Mouse (Mus musculus): ENCODE data around the gene Ifrd2. TPM values are rescaled to one million over a fixed set of nuclear protein-coding genes. Genes with fewer than 3 reads are reported as not detected.
"Not testable (repeated sequence)": the region's sequence is repeated elsewhere in the genome, so short reads cannot be mapped to it uniquely, and the experiment has no call there.

Gene Ifrd2
- polyA plus RNA-seq, 1 experiment from 2014 or later: 14.5 TPM

DNA sequence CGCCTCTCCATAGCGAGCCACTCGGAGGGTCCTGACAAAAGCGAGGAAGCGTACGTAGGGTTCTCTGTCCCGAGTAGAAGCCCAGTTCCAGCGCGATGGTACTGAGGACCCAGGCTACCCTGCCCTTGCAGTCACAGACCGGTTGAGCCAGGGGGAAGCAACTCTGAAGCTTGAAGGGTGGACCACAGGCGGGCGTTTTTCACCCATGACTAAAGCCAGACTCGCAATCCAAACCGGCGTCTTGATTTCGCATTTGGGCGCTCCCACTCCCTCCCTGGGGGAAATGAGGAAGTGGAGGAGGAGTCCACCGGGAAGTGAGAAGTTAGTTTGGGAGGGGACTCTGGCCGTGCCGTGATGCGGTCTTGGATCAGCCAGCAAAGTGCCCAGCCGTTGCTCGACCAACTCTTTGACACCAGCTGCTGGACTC is 32.4 kb upstream of the Ifrd2 start:
- peaks cover 30% of the 10 kb centered on the region for H3K27me3 ChIP-seq (ENCODE audit: control insufficient read depth, insufficient read depth, low read length)
- H3K9me3 ChIP-seq (ENCODE audit: control insufficient read depth, low read length): no peaks in the 10 kb centered on the region
- peak overlapping the region; percentile 76 for H3K9ac ChIP-seq (replicated peaks; ENCODE audit: low read length)
- peak overlapping the region; percentile 92 for H3K4me2 ChIP-seq (ENCODE audit: low read length)
- peaks cover 33% of the 10 kb centered on the region for H3K36me3 ChIP-seq (ENCODE audit: control insufficient read depth, insufficient read depth, low read length)
- peaks cover 26% of the 10 kb centered on the region for H3K4me1 ChIP-seq (ENCODE audit: control insufficient read depth, insufficient read depth, low read length)
- under 1% methylated on average over 23 of the region's 23 CpGs for WGBS
- ATAC-seq (ENCODE audit: low FRiP score, low TSS enrichment): no peak
- H3K27ac ChIP-seq (replicated peaks; ENCODE audit: low read depth, low read length): peak overlapping the region; percentile 88
- DNase-seq: peak; percentile 54
- H3K4me3 ChIP-seq (replicated peaks; ENCODE audit: low read depth, low read length): peak overlapping the region; percentile 73

DNA sequence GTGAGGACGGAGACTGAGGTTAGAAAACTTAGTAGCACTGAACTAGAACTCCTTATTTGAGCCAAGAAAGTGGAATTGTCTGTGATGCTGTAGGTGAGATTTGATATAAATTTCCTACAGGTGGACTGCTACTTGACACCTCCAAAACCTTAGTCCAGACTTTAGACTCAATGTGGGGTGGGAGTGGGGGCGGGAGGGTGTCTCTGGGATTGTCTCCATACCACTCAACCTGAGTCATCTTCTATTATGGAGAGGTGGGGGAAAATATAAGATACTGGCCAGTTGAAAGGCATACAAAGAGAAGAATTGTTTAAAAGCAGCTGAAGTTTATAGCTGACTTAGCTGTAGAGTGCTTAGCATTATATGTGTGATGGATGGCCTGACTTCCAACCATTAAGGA is 31.7 kb upstream of the Ifrd2 start:
- H3K4me3 ChIP-seq (replicated peaks; ENCODE audit: low read depth, low read length): peak overlapping the region; percentile 73
- peak overlapping the region; percentile 92 for H3K4me2 ChIP-seq (ENCODE audit: low read length)
- H3K27ac ChIP-seq (replicated peaks; ENCODE audit: low read depth, low read length): no peak overlapping the region
- 48% methylated on average over 2 of the region's 2 CpGs for WGBS
- H3K9ac ChIP-seq (replicated peaks; ENCODE audit: low read length): peak overlapping the region; percentile 76; the same call in 1 of the 2 replicates
- H3K27me3 ChIP-seq (ENCODE audit: control insufficient read depth, insufficient read depth, low read length): peaks cover 23% of the 10 kb centered on the region
- H3K36me3 ChIP-seq (ENCODE audit: control insufficient read depth, insufficient read depth, low read length): peaks cover 40% of the 10 kb centered on the region
- H3K4me1 ChIP-seq (ENCODE audit: control insufficient read depth, insufficient read depth, low read length): peaks cover 26% of the 10 kb centered on the region
- no peak for DNase-seq
- H3K9me3 ChIP-seq (ENCODE audit: control insufficient read depth, low read length): no peaks in the 10 kb centered on the region
- ATAC-seq (ENCODE audit: low FRiP score, low TSS enrichment): no peak

DNA sequence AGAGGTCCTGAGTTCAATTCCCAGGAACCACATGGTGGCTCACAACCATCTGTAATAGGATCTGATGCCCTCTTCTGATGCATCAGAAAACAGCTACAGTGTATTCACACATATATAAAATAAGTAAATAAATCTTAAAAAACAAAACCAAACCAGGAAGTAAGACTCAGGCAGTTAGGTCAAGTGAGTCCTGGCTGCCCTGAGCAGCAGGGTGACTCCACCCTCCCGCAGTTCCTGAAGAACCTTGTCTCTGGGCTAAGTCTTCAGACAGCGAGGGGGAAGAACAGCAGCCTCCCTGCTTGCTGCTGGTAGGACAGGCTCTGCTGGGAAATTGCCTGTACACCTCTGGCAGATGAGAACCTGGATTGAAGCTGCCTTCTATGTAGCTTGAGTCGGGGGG is 31.1 kb upstream of the Ifrd2 start:
- H3K27me3 ChIP-seq (ENCODE audit: control insufficient read depth, insufficient read depth, low read length): peaks cover 17% of the 10 kb centered on the region
- H3K4me3 ChIP-seq (replicated peaks; ENCODE audit: low read depth, low read length): 0 out of 2 replicates have a peak overlapping the region, but pooled peaks have one; percentile 73
- peaks cover 23% of the 10 kb centered on the region for H3K4me1 ChIP-seq (ENCODE audit: control insufficient read depth, insufficient read depth, low read length)
- peak overlapping the region; percentile 76; the same call in 1 of the 2 replicates for H3K9ac ChIP-seq (replicated peaks; ENCODE audit: low read length)
- H3K36me3 ChIP-seq (ENCODE audit: control insufficient read depth, insufficient read depth, low read length): peaks cover 46% of the 10 kb centered on the region
- no peaks in the 10 kb centered on the region for H3K9me3 ChIP-seq (ENCODE audit: control insufficient read depth, low read length)
- 83% methylated on average over 3 of the region's 3 CpGs for WGBS
- H3K27ac ChIP-seq (replicated peaks; ENCODE audit: low read depth, low read length): no peak overlapping the region
- ATAC-seq (ENCODE audit: low FRiP score, low TSS enrichment) (no peak), DNase-seq (no peak)
- peak overlapping the region; percentile 92 for H3K4me2 ChIP-seq (ENCODE audit: low read length)

DNA sequence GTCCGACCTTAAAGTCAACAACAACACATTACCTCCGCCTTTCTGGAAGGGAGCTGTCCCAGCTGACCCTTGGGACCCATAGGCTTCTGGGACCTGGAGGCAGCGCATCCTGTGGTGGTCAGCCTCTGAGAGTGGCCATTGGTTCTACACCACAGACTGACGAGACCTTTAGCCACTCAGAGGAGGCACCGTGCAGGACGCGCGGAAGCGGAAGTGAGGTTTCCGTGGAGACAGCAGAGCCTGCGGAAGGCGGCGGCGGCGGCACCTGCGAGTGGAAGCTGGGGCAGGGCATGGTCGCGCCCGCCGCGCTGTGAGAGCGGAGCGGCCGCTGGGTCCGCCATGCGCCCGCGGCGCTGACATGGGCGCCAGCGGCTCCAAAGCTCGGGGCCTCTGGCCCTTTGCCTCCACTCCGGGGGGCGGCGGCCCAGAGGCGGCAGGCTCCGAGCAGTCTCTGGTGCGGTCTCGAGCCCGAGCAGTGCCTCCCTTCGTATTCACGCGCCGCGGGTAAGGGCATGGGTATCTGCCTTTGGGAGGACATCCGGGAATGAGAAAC is 24.3 kb upstream of the Ifrd2 start, which contains the start of gene Tusc2:
Gene Tusc2 (plus strand): TSS at position 227 of the 553 bp plus-strand sequence.
- Histone ChIP-seq H3K27ac (replicated peaks; ENCODE audit: low read depth, low read length) (peak within 1 kb of the TSS; percentile 62), H3K27me3 (ENCODE audit: control insufficient read depth, insufficient read depth, low read length) (no peaks in the 10 kb centered on the region), H3K36me3 (ENCODE audit: control insufficient read depth, insufficient read depth, low read length) (peaks cover 68% of the 10 kb centered on the region), H3K4me3 (replicated peaks; ENCODE audit: low read depth, low read length) (peak within 1 kb of the TSS; percentile 78), H3K4me1 (ENCODE audit: control insufficient read depth, insufficient read depth, low read length) (peaks cover 19% of the 10 kb centered on the region), H3K4me2 (ENCODE audit: low read length) (peak within 1 kb of the TSS; percentile 71), H3K9ac (replicated peaks; ENCODE audit: low read length) (peak within 1 kb of the TSS; percentile 77), H3K9me3 (ENCODE audit: control insufficient read depth, low read length) (no peaks in the 10 kb centered on the region)
- peak; percentile 96 for ATAC-seq (ENCODE audit: low FRiP score, low TSS enrichment)
- DNase-seq: peak; percentile 95
- under 1% methylated on average over 46 of the region's 46 CpGs for WGBS

DNA sequence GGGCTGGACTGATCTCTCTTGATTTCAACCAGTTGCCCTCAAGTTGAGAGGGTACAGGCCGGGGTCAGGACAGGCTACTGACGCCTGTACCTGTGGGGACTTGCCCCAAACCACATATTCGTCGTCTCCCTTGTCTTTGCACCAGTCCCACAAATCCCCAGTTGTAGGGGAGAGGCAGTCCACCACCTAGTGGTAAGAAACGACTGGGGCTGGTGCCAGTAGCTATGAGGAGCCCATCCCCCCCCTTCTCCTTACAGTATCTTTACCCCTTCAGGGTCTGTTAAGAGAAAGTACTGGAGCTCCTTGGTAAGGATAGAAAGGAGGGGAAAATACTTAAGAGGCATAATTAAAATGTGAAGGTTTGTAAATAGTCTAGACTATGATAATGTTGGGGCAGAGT is 21.9 kb upstream of the Ifrd2 start:
- H3K4me3 ChIP-seq (replicated peaks; ENCODE audit: low read depth, low read length); H3K27ac ChIP-seq (replicated peaks; ENCODE audit: low read depth, low read length); H3K27me3 ChIP-seq (ENCODE audit: control insufficient read depth, insufficient read depth, low read length); H3K9ac ChIP-seq (replicated peaks; ENCODE audit: low read length); H3K9me3 ChIP-seq (ENCODE audit: control insufficient read depth, low read length); H3K4me2 ChIP-seq (ENCODE audit: low read length); ATAC-seq (ENCODE audit: low FRiP score, low TSS enrichment); DNase-seq: not testable (repeated sequence)
- 45% methylated on average over 5 of the region's 5 CpGs for WGBS
- Histone ChIP-seq H3K36me3 (ENCODE audit: control insufficient read depth, insufficient read depth, low read length) (peaks cover 46% of the 10 kb centered on the region), H3K4me1 (ENCODE audit: control insufficient read depth, insufficient read depth, low read length) (peaks cover 31% of the 10 kb centered on the region)

DNA sequence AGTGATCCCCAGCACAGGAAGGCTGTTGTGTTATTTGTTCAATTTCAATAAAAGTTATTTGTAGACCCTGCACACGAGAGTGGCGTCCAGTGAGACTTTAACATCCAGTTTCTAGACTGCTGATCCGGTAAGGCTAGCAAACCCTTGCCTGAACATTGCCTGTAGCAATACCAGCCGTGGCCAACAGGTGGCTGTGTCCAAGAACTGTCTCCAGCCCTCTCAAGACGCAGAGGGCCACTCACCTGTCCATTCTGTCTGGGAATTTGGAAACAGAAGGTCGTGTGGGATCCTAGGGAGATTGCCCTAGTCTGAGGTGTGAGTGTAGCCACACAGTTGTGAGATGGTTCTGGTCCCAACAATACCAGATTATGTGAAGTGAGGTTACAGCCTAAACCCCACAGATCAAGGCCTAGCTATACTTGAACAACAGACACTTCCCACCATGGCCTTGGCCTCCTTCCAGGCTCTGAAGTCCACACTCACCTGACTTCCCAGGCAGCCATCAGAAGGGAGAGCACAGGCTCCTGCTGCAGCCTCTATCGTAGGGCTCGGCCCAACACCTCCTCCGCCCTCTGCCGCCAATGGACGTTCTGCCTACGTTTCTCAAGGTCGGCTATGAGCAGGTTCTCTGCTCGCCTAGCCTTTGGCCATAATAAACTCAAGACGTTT is 21.3 kb upstream of the Ifrd2 start:
- no peak overlapping the region for H3K27ac ChIP-seq (replicated peaks; ENCODE audit: low read depth, low read length)
- H3K9ac ChIP-seq (replicated peaks; ENCODE audit: low read length): no peak overlapping the region
- peaks cover 37% of the 10 kb centered on the region for H3K4me1 ChIP-seq (ENCODE audit: control insufficient read depth, insufficient read depth, low read length)
- no peaks in the 10 kb centered on the region for H3K27me3 ChIP-seq (ENCODE audit: control insufficient read depth, insufficient read depth, low read length)
- no peaks in the 10 kb centered on the region for H3K9me3 ChIP-seq (ENCODE audit: control insufficient read depth, low read length)
- 0 out of 2 replicates have a peak overlapping the region, but pooled peaks have one; percentile 2 for H3K4me3 ChIP-seq (replicated peaks; ENCODE audit: low read depth, low read length)
- DNase-seq: peak; percentile 84
- WGBS: 63% methylated on average over 15 of the region's 15 CpGs
- ATAC-seq (ENCODE audit: low FRiP score, low TSS enrichment): no peak
- peaks cover 46% of the 10 kb centered on the region for H3K36me3 ChIP-seq (ENCODE audit: control insufficient read depth, insufficient read depth, low read length)
- peak overlapping the region; percentile 17; the same call in 1 of the 2 replicates for H3K4me2 ChIP-seq (ENCODE audit: low read length)

DNA sequence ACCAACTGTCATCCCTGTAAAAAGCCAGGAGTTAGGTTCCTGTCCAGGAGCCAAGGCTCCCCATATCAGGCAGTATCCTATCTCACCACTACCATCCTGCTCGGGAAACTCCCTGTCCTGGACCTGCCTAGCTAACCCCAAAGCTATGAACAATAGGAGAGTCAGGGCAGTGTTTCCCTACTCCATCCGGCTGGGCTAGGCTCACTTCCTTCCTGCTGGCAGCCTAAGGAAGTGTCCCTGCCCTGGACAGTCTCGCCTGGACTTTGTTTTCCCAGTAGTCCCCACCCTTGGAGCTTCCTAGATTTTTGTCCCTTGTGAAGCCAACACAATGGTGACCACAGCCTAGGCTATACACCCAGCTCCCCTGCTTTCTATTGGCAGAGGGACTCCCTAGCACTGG is 20.6 kb upstream of the Ifrd2 start:
- Histone ChIP-seq H3K4me3 (replicated peaks; ENCODE audit: low read depth, low read length) (no peak overlapping the region), H3K27ac (replicated peaks; ENCODE audit: low read depth, low read length) (no peak overlapping the region; the same call in 1 of the 2 replicates), H3K9ac (replicated peaks; ENCODE audit: low read length) (no peak overlapping the region), H3K36me3 (ENCODE audit: control insufficient read depth, insufficient read depth, low read length) (peaks cover 46% of the 10 kb centered on the region), H3K9me3 (ENCODE audit: control insufficient read depth, low read length) (no peaks in the 10 kb centered on the region), H3K4me1 (ENCODE audit: control insufficient read depth, insufficient read depth, low read length) (peaks cover 43% of the 10 kb centered on the region), H3K27me3 (ENCODE audit: control insufficient read depth, insufficient read depth, low read length) (no peaks in the 10 kb centered on the region), H3K4me2 (ENCODE audit: low read length) (0 out of 2 replicates have a peak overlapping the region, but pooled peaks have one; percentile 83)
- DNase-seq (no peak), ATAC-seq (ENCODE audit: low FRiP score, low TSS enrichment) (no peak)
- 73% methylated on average over 3 of the region's 3 CpGs for WGBS

DNA sequence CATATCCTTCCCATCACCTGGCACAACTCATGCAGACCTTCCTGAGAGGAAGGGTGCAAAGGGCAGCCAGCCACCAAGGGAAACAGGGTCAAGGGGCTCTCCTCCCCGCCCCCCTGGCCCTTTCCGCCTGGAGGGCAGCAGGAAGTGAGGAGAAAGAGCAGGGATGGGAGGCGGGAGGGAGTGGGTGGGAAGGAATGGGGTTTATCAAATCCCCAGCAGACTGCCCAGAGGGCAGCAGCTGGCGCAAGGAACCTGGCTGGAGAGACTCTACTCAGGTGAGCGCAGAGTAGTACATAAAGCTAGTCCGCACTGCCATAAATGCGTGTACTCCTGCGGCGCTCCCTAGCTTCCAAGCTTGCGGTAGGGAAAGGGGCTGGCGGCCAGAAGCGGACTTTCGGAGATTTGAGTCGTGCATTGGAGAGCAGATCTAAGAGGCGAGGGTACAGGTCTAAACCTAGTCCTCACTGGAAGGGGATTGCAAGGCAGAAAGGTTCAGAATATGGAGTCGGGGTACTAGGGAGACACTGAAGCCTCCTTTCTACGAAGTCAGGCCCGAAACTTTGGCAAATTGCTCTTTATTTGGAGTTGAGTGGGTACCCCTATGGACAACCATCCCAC is 19.6 kb upstream of the Ifrd2 start, which contains the start of gene Hyal2:
Gene Hyal2 (plus strand): TSS at position 244 of the 618 bp plus-strand sequence.
- peak within 1 kb of the TSS; percentile 88 for H3K27ac ChIP-seq (replicated peaks; ENCODE audit: low read depth, low read length)
- no peaks in the 10 kb centered on the region for H3K27me3 ChIP-seq (ENCODE audit: control insufficient read depth, insufficient read depth, low read length)
- peak within 1 kb of the TSS; percentile 85 for H3K4me3 ChIP-seq (replicated peaks; ENCODE audit: low read depth, low read length)
- ATAC-seq (ENCODE audit: low FRiP score, low TSS enrichment): no peak
- DNase-seq: peak; percentile 39
- H3K9me3 ChIP-seq (ENCODE audit: control insufficient read depth, low read length): no peaks in the 10 kb centered on the region
- 6% methylated on average over 18 of the region's 18 CpGs for WGBS
- peak within 1 kb of the TSS; percentile 80 for H3K9ac ChIP-seq (replicated peaks; ENCODE audit: low read length)
- peaks cover 40% of the 10 kb centered on the region for H3K4me1 ChIP-seq (ENCODE audit: control insufficient read depth, insufficient read depth, low read length)
- peaks cover 49% of the 10 kb centered on the region for H3K36me3 ChIP-seq (ENCODE audit: control insufficient read depth, insufficient read depth, low read length)
- peak within 1 kb of the TSS; percentile 83 for H3K4me2 ChIP-seq (ENCODE audit: low read length)

Data from midbrain, embryonic 14.5 days (tissue).